Comparison of ENCODE assay signal across 9 mouse cellular contexts in the genomic region with DNA sequence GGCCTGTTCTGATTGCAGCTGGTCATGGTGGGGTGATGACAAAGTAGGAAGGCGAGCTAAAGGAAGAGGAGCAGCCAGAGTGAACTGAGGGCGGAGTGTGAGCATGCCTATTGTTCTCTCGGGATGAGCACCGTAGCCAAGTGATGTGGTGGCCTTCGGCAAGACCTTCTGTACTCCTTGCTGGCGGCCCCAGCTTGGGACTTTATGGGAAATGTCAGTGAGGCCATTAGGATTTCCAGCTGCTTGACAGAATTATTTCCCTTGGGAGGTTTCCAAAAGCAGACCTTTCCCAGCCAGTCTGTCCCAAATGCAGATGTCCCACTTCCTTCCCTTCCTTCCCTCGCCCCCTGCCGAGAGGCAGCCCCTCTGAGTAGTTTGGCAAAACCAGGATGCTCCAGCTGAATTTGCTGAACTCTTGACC. TPM values are rescaled to one million over a fixed set of nuclear protein-coding genes. Genes with fewer than 3 reads are reported as not detected.
DNase-seq lines count a peak whose midpoint lies in the region; ATAC-seq and TF ChIP-seq lines count a peak whose summit lies in the region.
"Had no signal": no experiment of that assay in that cellular context is flagged by ENCODE, and none has a peak within 500 bp of the region (broad histone marks: within the 10 kb centered on the region; RNA-seq: fewer than 3 reads in every experiment).

No protein-coding gene starts in this region.

- no peak for ATAC-seq in midbrain, postnatal 0 days (ENCODE audit: low FRiP score)
- peak; percentile 38; the same call in 1 of the 2 replicates for ATAC-seq in heart, embryonic 13.5 days (ENCODE audit: extremely low read depth, insufficient number of reproducible peaks, low FRiP score, low TSS enrichment)
- ATAC-seq in kidney, embryonic 16.5 days (ENCODE audit: low FRiP score, low TSS enrichment), result peak; percentile 76
- no peak for ATAC-seq in stomach, postnatal 0 days (ENCODE audit: low FRiP score, low TSS enrichment)
- ATAC-seq in megakaryocyte, adult 5-6 weeks (ENCODE audit: poor library complexity, severe bottlenecking), result no peak

- no peaks in the 10 kb centered on the region for H3K4me1 ChIP-seq in midbrain, postnatal 0 days (ENCODE audit: insufficient read depth, low read length)
- H3K4me1 ChIP-seq in midbrain, embryonic 10.5 days, result peaks cover 44% of the 10 kb centered on the region
- H3K4me1 ChIP-seq in heart, embryonic 13.5 days, result peaks cover 59% of the 10 kb centered on the region
- peaks cover 75% of the 10 kb centered on the region for H3K4me1 ChIP-seq in kidney, embryonic 16.5 days (ENCODE audit: insufficient read depth, low read length)
- 0 out of 2 replicates have a peak, but pooled peaks cover 3% of the 10 kb centered on the region for H3K4me1 ChIP-seq in stomach, postnatal 0 days (replicated peaks; ENCODE audit: control insufficient read depth, insufficient read depth)

- no peak overlapping the region for H3K4me3 ChIP-seq in midbrain, postnatal 0 days (ENCODE audit: low read depth, low read length)
- no peak overlapping the region for H3K4me3 ChIP-seq in midbrain, embryonic 10.5 days
- H3K4me3 ChIP-seq in heart, embryonic 13.5 days, result no peak overlapping the region
- H3K4me3 ChIP-seq in kidney, embryonic 16.5 days (ENCODE audit: low read length), result 0 out of 2 replicates have a peak overlapping the region, but pooled peaks have one; percentile 6
- no peak overlapping the region for H3K4me3 ChIP-seq in stomach, postnatal 0 days (ENCODE audit: low read depth, low read length)

- 65% methylated on average over 8 of the region's 8 CpGs for WGBS in midbrain, postnatal 0 days
- WGBS in midbrain, embryonic 10.5 days, result 65% methylated on average over 8 of the region's 8 CpGs
- 59% methylated on average over 8 of the region's 8 CpGs for WGBS in heart, embryonic 13.5 days
- WGBS in kidney, embryonic 16.5 days, result 13% methylated on average over 8 of the region's 8 CpGs
- WGBS in stomach, postnatal 0 days, result 43% methylated on average over 8 of the region's 8 CpGs

- TF ChIP-seq CTCF in midbrain, postnatal 0 days (IDR thresholded peaks at IDR 0.05), result no peak
- peak; percentile 14; the same call in 1 of the 2 replicates for TF ChIP-seq CTCF in stomach, postnatal 0 days (IDR thresholded peaks at IDR 0.05; ENCODE audit: low read depth)

- H3K27me3 ChIP-seq in midbrain, postnatal 0 days (ENCODE audit: insufficient read depth, low read length), result no peaks in the 10 kb centered on the region
- no peaks in the 10 kb centered on the region for H3K27me3 ChIP-seq in midbrain, embryonic 10.5 days (ENCODE audit: low read depth, poor library complexity, severe bottlenecking)
- no peaks in the 10 kb centered on the region for H3K27me3 ChIP-seq in heart, embryonic 13.5 days (replicated peaks)
- no peaks in the 10 kb centered on the region for H3K27me3 ChIP-seq in kidney, embryonic 16.5 days (ENCODE audit: insufficient read depth, low read length)
- H3K27me3 ChIP-seq in stomach, postnatal 0 days (ENCODE audit: control insufficient read depth, insufficient read depth, low read length), result no peaks in the 10 kb centered on the region

- H3K9me3 ChIP-seq in midbrain, postnatal 0 days (ENCODE audit: low read length), result no peaks in the 10 kb centered on the region
- H3K9me3 ChIP-seq in midbrain, embryonic 10.5 days (replicated peaks), result 0 out of 2 replicates have a peak, but pooled peaks cover 6% of the 10 kb centered on the region
- H3K9me3 ChIP-seq in heart, embryonic 13.5 days, result no peaks in the 10 kb centered on the region
- H3K9me3 ChIP-seq in kidney, embryonic 16.5 days (ENCODE audit: low read length), result no peaks in the 10 kb centered on the region
- no peaks in the 10 kb centered on the region for H3K9me3 ChIP-seq in stomach, postnatal 0 days (ENCODE audit: control insufficient read depth, low read length)

- no peak overlapping the region for H3K4me2 ChIP-seq in midbrain, postnatal 0 days (ENCODE audit: low read depth, low read length, poor library complexity, severe bottlenecking)
- H3K4me2 ChIP-seq in heart, embryonic 13.5 days, result no peak overlapping the region
- peak overlapping the region; percentile 7 for H3K4me2 ChIP-seq in kidney, embryonic 16.5 days (replicated peaks; ENCODE audit: low read depth, low read length)
- H3K4me2 ChIP-seq in stomach, postnatal 0 days (replicated peaks; ENCODE audit: low read depth), result no peak overlapping the region

- TF ChIP-seq EP300 in stomach, postnatal 0 days (optimal IDR thresholded peaks at IDR 0.05), result no peak

- no peak overlapping the region for H3K9ac ChIP-seq in midbrain, postnatal 0 days (replicated peaks; ENCODE audit: low read length, poor library complexity, severe bottlenecking)
- no peak overlapping the region for H3K9ac ChIP-seq in heart, embryonic 13.5 days
- no peak overlapping the region; the same call in 1 of the 2 replicates for H3K9ac ChIP-seq in kidney, embryonic 16.5 days (replicated peaks; ENCODE audit: low read length)
- H3K9ac ChIP-seq in stomach, postnatal 0 days (ENCODE audit: low read length), result no peak overlapping the region

- no peaks in the 10 kb centered on the region for H3K36me3 ChIP-seq in midbrain, postnatal 0 days (ENCODE audit: insufficient read depth, low read length)
- H3K36me3 ChIP-seq in midbrain, embryonic 10.5 days, result peaks cover 75% of the 10 kb centered on the region
- H3K36me3 ChIP-seq in heart, embryonic 13.5 days, result peaks cover 9% of the 10 kb centered on the region; the same call in 1 of the 2 replicates
- no peaks in the 10 kb centered on the region for H3K36me3 ChIP-seq in kidney, embryonic 16.5 days (ENCODE audit: insufficient read depth, low read length)
- peaks cover 3% of the 10 kb centered on the region; the same call in 1 of the 2 replicates for H3K36me3 ChIP-seq in stomach, postnatal 0 days (ENCODE audit: control insufficient read depth, insufficient read depth, low read length)

- no peak overlapping the region for H3K27ac ChIP-seq in midbrain, postnatal 0 days (ENCODE audit: low read depth, low read length)
- no peak overlapping the region; the same call in 1 of the 2 replicates for H3K27ac ChIP-seq in midbrain, embryonic 10.5 days (replicated peaks)
- peak overlapping the region; percentile 50; the same call in 1 of the 2 replicates for H3K27ac ChIP-seq in heart, embryonic 13.5 days (replicated peaks)
- peak overlapping the region; percentile 67 for H3K27ac ChIP-seq in kidney, embryonic 16.5 days (ENCODE audit: low read length)
- H3K27ac ChIP-seq in stomach, postnatal 0 days (replicated peaks), result no peak overlapping the region
- H3K27ac ChIP-seq: macrophage had no signal

- DNase-seq in midbrain, postnatal 0 days (ENCODE audit: low spot score), result peak; percentile 12
- no peak for DNase-seq in midbrain, embryonic 10.5 days (ENCODE audit: low spot score)
- DNase-seq in stomach, postnatal 0 days (ENCODE audit: low spot score), result no peak
- DNase-seq in ovary, adult 18-20 months (ENCODE audit: low spot score), result no peak
- DNase-seq: retina, postnatal 1 day had no signal

RNA-seq across cellular contexts. Expression of gene Sept11, which starts 8.1 kb away (rescaled TPM):
- 95.9 and 100 TPM in 2 replicates for total RNA-seq in midbrain, postnatal 0 days (2014; rRNA removed)
- 87.7 and 96.0 TPM in 2 replicates for polyA plus RNA-seq in midbrain, postnatal 0 days (2015; fragmentation: Nextera tagmentation; extraction: Ambion mirVana)
- polyA plus RNA-seq in midbrain, embryonic 10.5 days (2016; fragmentation: Nextera tagmentation; extraction: Ambion mirVana), result 251 and 274 TPM in 2 replicates
- 82.0 and 82.4 TPM in 2 replicates for polyA plus RNA-seq in heart, embryonic 13.5 days (2015; fragmentation: Nextera tagmentation; extraction: Ambion mirVana)
- 216 and 232 TPM in 2 replicates for polyA plus RNA-seq in kidney, embryonic 16.5 days (2015; fragmentation: Nextera tagmentation; extraction: Ambion mirVana)
- 37.9 and 42.5 TPM in 2 replicates for polyA plus RNA-seq in stomach, postnatal 0 days (2015; fragmentation: Nextera tagmentation; extraction: Ambion mirVana)
- total RNA-seq in megakaryocyte, adult 5-6 weeks (2015), result 70.4 and 82.5 TPM in 2 replicates
- 83.3 and 87.4 TPM in 2 replicates for total RNA-seq in megakaryocyte, adult 5-6 weeks (2017)

RNA-seq across cellular contexts. Expression of gene Sowahb, which starts 56.6 kb away (rescaled TPM):
- total RNA-seq in midbrain, postnatal 0 days (2014; rRNA removed), result 0.14 and 0.16 TPM in 2 replicates
- polyA plus RNA-seq in midbrain, postnatal 0 days (2015; fragmentation: Nextera tagmentation; extraction: Ambion mirVana), result 0.06 TPM in 1 of 2 replicates, not detected in the other
- polyA plus RNA-seq in midbrain, embryonic 10.5 days (2016; fragmentation: Nextera tagmentation; extraction: Ambion mirVana), result 0.12 and 0.26 TPM in 2 replicates
- 0.08 TPM in 1 of 2 replicates, not detected in the other for polyA plus RNA-seq in heart, embryonic 13.5 days (2015; fragmentation: Nextera tagmentation; extraction: Ambion mirVana)
- 1.4 and 1.7 TPM in 2 replicates for polyA plus RNA-seq in kidney, embryonic 16.5 days (2015; fragmentation: Nextera tagmentation; extraction: Ambion mirVana)
- polyA plus RNA-seq in stomach, postnatal 0 days (2015; fragmentation: Nextera tagmentation; extraction: Ambion mirVana), result 1.7 and 2.1 TPM in 2 replicates
- total RNA-seq in megakaryocyte, adult 5-6 weeks (2015), result not detected in 2 replicates
- not detected in 2 replicates for total RNA-seq in megakaryocyte, adult 5-6 weeks (2017)
- polyA plus RNA-seq: macrophage had no signal

Comparison
In these comparisons a context has a peak if more than half of its experiments do, and no peak if none do; other contexts are left out.
1. ATAC-seq: peak in heart, embryonic 13.5 days (single experiment) and kidney, embryonic 16.5 days (single experiment); none in midbrain, postnatal 0 days (single experiment), stomach, postnatal 0 days (single experiment) and megakaryocyte, adult 5-6 weeks (single experiment).
2. H3K27ac ChIP-seq: peak in heart, embryonic 13.5 days (single experiment) and kidney, embryonic 16.5 days (single experiment); none in midbrain, postnatal 0 days (single experiment), midbrain, embryonic 10.5 days (single experiment) and stomach, postnatal 0 days (single experiment).